Mouse (Mus musculus) heart, postnatal 14 days (tissue): ENCODE measurements around the gene Mgam. TPM values are rescaled to one million over a fixed set of nuclear protein-coding genes. Genes with fewer than 3 reads are reported as not detected.
"Not testable (repeated sequence)": the region's sequence is repeated elsewhere in the genome, so short reads cannot be mapped to it uniquely, and the experiment has no call there.

Source experiments
- DNase-seq, 2 experiments: peaks; one replicate each; pipeline ENCODE4 v3.0.0; 2021 to 2022
- intact Hi-C: fragments of 180-260 bp; cut with DNase I; formaldehyde crosslinking; loops from one replicate; pipeline ENCODE4 v1.15.1; 2025
- long read RNA-seq, 2 experiments: library from polyadenylated mRNA; stranded (forward); transcript quantifications; one replicate each; pipeline ENCODE4 v2.0.0; 2021
- total RNA-seq, 2 experiments: library from RNA; stranded (reverse); gene quantifications; 2 replicates each; pipeline ENCODE4 v1.2.3; 2021

Mgam gene
- total RNA-seq, result under 1 TPM; 0.38 to 0.68 TPM
- long read RNA-seq, experiment 1, result 0 reads
- long read RNA-seq, experiment 2, result 0 reads

GRCm38 (mm10) chr6:40628406-40629000 is at the start of gene Mgam:
Gene Mgam (plus strand): TSS chr6:40628831.
- intact Hi-C loops, result no loop called here

GRCm38 (mm10) chr6:40584336-40584735 is 44.3 kb upstream of the Mgam start:
- intact Hi-C loops, result no loop called here
- no peak for DNase-seq

More at GRCm38 (mm10) chr6:40628406-40629000, at the start of gene Mgam:
- no peak for DNase-seq

- no peak for DNase-seq
- intact Hi-C loops, result no loop called here
Measured at GRCm38 (mm10) chr6:40585645-40586044, 43.0 kb upstream of the Mgam start, which contains the start of gene Clec5a. Gene Clec5a (minus strand): TSS chr6:40585821.

DNA sequence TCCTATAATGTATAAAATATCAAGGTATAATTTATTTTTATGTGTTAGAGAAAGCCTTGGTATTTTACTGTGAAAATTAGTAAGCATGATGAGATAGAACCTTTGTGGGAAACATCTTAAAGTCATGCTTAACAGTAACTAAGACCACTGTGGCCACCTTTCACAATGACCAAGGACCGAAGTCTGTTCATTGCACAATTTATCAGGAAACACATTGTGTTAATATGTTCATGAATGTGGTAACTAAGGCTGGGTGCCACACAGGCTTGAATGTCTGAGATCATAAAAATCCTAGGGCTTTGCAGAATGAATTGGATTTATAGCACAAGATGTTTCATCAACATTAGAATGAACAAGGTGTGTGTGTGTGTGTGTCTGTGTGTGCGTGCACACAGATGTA is 40.3 kb upstream of the Mgam start:
- intact Hi-C loops, result no loop called here

DNA sequence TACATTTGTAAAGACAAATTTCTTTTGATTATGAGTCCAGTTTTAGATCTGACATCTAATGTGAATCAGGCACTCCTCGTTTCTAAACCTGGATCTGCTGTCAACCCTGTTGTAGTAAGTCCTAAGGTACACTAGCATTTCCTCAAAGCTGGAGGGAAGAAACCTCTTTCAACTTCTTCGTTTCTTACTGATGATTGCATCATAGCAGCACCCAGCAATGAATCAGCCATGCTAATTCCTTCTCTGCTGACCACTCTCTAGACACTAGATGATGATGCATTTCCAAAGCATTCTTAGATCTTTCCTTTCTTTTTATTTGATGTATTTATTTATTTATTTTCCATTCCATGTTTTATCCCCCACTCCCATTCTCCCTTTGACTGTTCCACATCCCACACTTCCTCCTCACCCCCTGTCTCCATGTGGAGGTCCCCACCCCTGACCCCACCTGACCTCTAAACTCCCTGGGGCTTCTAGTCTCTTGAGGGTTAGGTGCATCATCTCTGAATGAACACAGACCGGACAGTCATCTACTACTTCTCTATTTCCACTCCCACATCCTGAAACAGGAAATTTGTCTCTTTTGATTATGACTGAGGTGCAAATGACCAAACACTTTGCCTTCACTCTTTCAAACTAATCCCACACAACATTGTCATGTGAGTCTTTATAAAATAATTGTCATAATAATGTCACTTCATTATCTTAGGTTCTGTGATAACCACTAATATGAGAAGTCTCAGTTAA is 33.7 kb upstream of the Mgam start:
- DNase-seq, result no peak
- intact Hi-C loops, result no loop called here

More for the DNA sequence above, 40.3 kb upstream of the Mgam start:
- no peak for DNase-seq

GRCm38 (mm10) chr6:40598546-40598945 is 30.1 kb upstream of the Mgam start:
- intact Hi-C loops, DNase-seq: not testable (repeated sequence)

GRCm38 (mm10) chr6:40607431-40607830 is 21.2 kb upstream of the Mgam start:
- peak in 1 of 2 experiments; percentile 10 for DNase-seq
- intact Hi-C loops, result no loop called here

- intact Hi-C loops, result no loop called here
- no peak for DNase-seq
Measured at GRCm38 (mm10) chr6:40610244-40610643, 18.4 kb upstream of the Mgam start.

- no peak for DNase-seq
- intact Hi-C loops, result no loop called here
Measured at GRCm38 (mm10) chr6:40613260-40613852, 15.3 kb upstream of the Mgam start, which contains the start of gene Tas2r138. Gene Tas2r138 (minus strand): TSS chr6:40613310.

DNA sequence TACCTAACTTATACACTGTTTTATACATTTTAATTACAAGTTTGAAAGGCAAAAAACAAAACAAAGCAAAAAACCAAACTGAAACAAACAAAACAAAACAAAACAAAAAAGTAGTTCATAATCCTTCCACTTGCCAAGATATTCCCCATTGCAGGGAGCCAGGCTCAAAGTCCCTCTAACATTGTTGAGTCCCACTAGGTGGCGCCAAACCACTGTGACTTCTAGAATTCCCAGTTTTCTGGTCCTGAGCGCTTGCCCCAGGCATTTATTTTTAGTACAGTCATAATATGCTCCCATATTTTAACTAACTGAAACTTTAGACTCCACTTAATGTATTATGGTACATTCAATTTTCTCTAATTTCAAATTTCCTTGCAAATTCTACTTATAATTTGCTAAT is 10.7 kb upstream of the Mgam start:
- peak; percentile 60 to 77 for DNase-seq
- intact Hi-C loops, result loop anchor here (1.0 kb wide), 1 partner anchor 71 kb away; no protein-coding TSS in a partner anchor

DNA sequence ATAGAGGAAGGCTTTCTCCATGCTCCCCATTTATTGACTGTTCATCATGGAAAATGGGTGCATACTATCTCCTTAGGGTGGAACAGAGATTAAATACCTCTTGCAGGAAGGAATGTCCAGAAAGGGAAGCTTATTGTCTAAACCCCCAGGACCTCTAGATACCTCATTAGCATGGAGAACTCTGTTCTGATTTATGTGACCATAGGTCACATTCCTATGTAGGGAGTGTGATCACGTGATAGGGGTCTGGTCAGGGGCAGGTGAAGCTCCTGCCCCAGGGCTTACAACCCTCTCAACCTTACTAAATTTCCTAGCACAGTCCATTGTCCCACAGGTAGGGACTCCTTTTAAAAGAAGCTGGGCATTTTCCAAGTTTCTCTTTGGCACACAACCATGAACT is 2.5 kb upstream of the Mgam start:
- no peak for DNase-seq
- intact Hi-C loops, result no loop called here

DNA sequence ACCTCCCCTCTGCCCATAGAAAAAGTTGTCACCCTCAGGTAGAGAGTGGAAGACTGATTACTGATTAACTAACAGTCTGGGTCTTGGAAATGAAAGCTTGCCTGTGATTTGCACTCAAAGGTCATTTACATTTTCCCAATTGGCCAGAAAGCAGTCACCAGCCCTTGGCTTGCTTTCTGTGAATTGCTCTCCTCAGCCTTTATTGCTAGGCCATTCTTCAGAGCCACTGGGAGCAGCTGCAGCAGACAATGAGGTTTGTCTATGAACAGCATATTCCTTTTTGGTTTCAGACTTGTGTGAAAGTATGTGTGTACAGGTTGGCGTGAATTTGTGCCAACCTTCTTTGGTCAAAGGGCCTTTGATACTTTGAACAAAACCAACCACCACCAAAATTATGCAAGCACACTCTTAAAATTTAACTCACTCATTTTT is 6.0 kb downstream of the Mgam start:
- intact Hi-C loops, result no loop called here
- no peak for DNase-seq

- intact Hi-C loops, result no loop called here
- no peak for DNase-seq
Measured at GRCm38 (mm10) chr6:40635559-40635958, 6.9 kb downstream of the Mgam start.

GRCm38 (mm10) chr6:40637755-40638154 is 9.1 kb downstream of the Mgam start:
- intact Hi-C loops, result no loop called here
- DNase-seq, result no peak

DNA sequence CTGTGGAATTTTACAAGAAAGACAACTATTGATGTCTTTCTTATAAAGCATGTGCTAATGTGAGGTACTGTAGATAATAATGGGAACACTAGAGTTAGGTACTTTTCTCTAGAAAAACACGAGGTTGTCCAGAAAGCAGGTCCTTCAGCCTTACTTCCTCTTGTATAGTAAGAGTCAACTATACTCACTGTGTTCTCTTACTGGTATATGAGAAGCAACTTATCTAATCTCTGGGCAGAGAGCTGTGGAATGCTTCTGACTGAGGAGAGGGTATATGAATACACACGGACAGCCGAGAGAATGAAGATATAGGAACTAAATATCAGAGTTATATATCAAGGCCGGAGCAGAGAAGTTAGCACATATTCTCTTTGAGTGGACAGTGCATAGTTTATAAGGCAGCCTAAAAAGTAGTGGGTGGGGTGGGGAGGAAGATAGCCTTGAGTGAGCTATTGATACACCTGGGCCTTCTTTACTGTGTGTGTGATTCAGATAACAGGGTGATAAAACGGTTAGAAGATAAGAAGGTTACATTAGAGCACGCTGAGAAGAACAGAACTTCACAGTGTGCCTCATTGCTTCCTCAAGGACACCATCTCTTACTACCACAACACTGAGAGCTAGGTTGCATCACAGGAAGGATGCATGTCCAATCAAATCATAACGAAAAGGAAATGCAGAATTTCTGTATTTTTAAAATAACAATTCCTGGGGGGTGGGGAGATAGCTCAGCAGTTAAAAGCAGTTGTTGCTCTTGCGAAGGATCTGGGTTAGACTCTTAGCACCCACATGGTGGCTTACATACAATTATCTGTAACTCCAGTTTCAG is 12.3 kb downstream of the Mgam start:
- no peak for DNase-seq

GRCm38 (mm10) chr6:40645701-40646100 is 17.1 kb downstream of the Mgam start:
- no peak for DNase-seq
- intact Hi-C loops, result no loop called here

More for the DNA sequence above, 12.3 kb downstream of the Mgam start:
- intact Hi-C loops, result no loop called here

- intact Hi-C loops, result no loop called here
Measured at GRCm38 (mm10) chr6:40650953-40651352, 22.3 kb downstream of the Mgam start.

GRCm38 (mm10) chr6:40660930-40661329 is 32.3 kb downstream of the Mgam start:
- DNase-seq, result no peak
- intact Hi-C loops, result no loop called here

More at GRCm38 (mm10) chr6:40650953-40651352, 22.3 kb downstream of the Mgam start:
- DNase-seq, result no peak

- intact Hi-C loops, result loop anchor here (1.0 to 5.0 kb wide), 2 partner anchors 71 to 207 kb away; no protein-coding TSS in a partner anchor
- DNase-seq, result peak; percentile 10 to 51
Measured at GRCm38 (mm10) chr6:40689180-40689579, 60.5 kb downstream of the Mgam start.

DNA sequence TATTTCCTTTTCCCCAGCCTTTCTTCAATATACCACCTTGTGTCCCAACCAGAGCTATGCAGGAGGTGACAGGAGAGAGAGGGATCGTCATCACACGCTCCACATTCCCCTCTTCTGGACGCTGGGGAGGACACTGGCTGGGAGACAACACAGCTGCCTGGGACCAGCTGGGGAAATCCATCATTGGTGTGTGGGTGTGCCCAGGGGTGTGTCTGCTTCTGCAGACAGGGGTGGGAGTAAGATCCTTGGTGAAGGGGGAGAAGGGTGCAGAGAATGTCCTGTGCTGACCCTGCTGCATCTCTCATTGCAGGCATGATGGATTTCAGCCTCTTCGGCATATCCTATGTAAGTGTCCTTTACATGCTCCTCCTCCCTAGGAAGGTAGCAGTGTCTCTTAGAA is 63.4 kb downstream of the Mgam start:
- DNase-seq, intact Hi-C loops: not testable (repeated sequence)
